ENCODE assay signal across 8 mouse cellular contexts in genomic region chr5:64336767-64337408, GRCm38 (mm10).
DNase-seq lines count a peak whose midpoint lies in the region; ATAC-seq and TF ChIP-seq lines count a peak whose summit lies in the region.

No protein-coding gene starts in this region.

- H3K4me1 ChIP-seq in hindbrain, embryonic 14.5 days (replicated peaks; ENCODE audit: control insufficient read depth, insufficient read depth, low read length) = peaks cover 6% of the 10 kb centered on the region
- H3K4me1 ChIP-seq in lung, embryonic 16.5 days (replicated peaks; ENCODE audit: control insufficient read depth, insufficient read depth, low read length) = peaks cover 9% of the 10 kb centered on the region

- no peaks in the 10 kb centered on the region; the same call in 1 of the 2 replicates for H3K36me3 ChIP-seq in hindbrain, embryonic 14.5 days (replicated peaks; ENCODE audit: control insufficient read depth, insufficient read depth)
- H3K36me3 ChIP-seq in lung, embryonic 16.5 days (ENCODE audit: control insufficient read depth, insufficient read depth, low read length) = peaks cover 11% of the 10 kb centered on the region; the same call in 1 of the 2 replicates

- peak overlapping the region; percentile 87 for H3K27ac ChIP-seq in gastrocnemius, adult 2 months
- peak overlapping the region; percentile 65 for H3K27ac ChIP-seq in hindbrain, embryonic 14.5 days
- H3K27ac ChIP-seq in lung, embryonic 16.5 days (ENCODE audit: low read length) = peak overlapping the region; percentile 69

- no peak overlapping the region for H3K4me2 ChIP-seq in hindbrain, embryonic 14.5 days (replicated peaks)
- no peak overlapping the region for H3K4me2 ChIP-seq in lung, embryonic 16.5 days (ENCODE audit: low read depth, low read length)

- peak; percentile 87 for ATAC-seq in hindbrain, embryonic 14.5 days (ENCODE audit: low FRiP score)
- ATAC-seq in lung, embryonic 16.5 days (ENCODE audit: low read depth) = peak; percentile 83
- no peak for ATAC-seq in erythroblast, adult 5-6 weeks (replicated peaks; ENCODE audit: low FRiP score, poor library complexity, severe bottlenecking)

- intact Hi-C loops in gastrocnemius, adult 2 months (cut with DNase I) = no loop called here

- no peaks in the 10 kb centered on the region for H3K27me3 ChIP-seq in hindbrain, embryonic 14.5 days (ENCODE audit: control insufficient read depth, insufficient read depth, low read length)
- no peaks in the 10 kb centered on the region for H3K27me3 ChIP-seq in lung, embryonic 16.5 days (ENCODE audit: control insufficient read depth, insufficient read depth, low read depth, low read length)

- peak; percentile 55 for TF ChIP-seq CTCF in gastrocnemius, adult 2 months (IDR thresholded peaks at IDR 0.05)

- peak; percentile 98 for DNase-seq in Muller cell, postnatal 12 days (ENCODE audit: inconsistent ontology term)
- DNase-seq in cerebellum, adult 9-11 months = peak; percentile 50
- peak; percentile 87 for DNase-seq in gastrocnemius, adult 2 months
- DNase-seq in hindbrain, embryonic 14.5 days (ENCODE audit: low spot score) = peak; percentile 55
- peak; percentile 42 to 62 for DNase-seq in layer of hippocampus, postnatal 25 days (ENCODE audit: extremely low spot score in 1 of 2, low spot score in 1 of 2)
- DNase-seq in retina, postnatal 1 day = peak; percentile 84

- no peak overlapping the region for H3K9ac ChIP-seq in hindbrain, embryonic 14.5 days
- peak overlapping the region; percentile 36 for H3K9ac ChIP-seq in lung, embryonic 16.5 days (ENCODE audit: low read length)

- H3K4me3 ChIP-seq in gastrocnemius, adult 2 months = no peak overlapping the region
- no peak overlapping the region for H3K4me3 ChIP-seq in hindbrain, embryonic 14.5 days (replicated peaks; ENCODE audit: low read length)
- no peak overlapping the region for H3K4me3 ChIP-seq in lung, embryonic 16.5 days (ENCODE audit: low read length)

- H3K9me3 ChIP-seq in hindbrain, embryonic 14.5 days (ENCODE audit: control insufficient read depth, low read length) = no peaks in the 10 kb centered on the region
- no peaks in the 10 kb centered on the region for H3K9me3 ChIP-seq in lung, embryonic 16.5 days (ENCODE audit: control insufficient read depth, low read length)

- 21% methylated on average over 7 of the region's 7 CpGs for WGBS in hindbrain, embryonic 14.5 days
- WGBS in lung, embryonic 16.5 days = 26% methylated on average over 7 of the region's 7 CpGs
